Mouse (Mus musculus): Measurements from ENCODE around the gene Cd47. TPM values are rescaled to one million over a fixed set of nuclear protein-coding genes. Genes with fewer than 3 reads are reported as not detected.
A peak's percentile ranks its signal among the peaks of the same experiment; 100 is the strongest.

Cd47 gene
- polyA plus RNA-seq, 1 experiment from 2014 or later: 63.3 TPM

- no peak overlapping the region for H3K4me3 ChIP-seq
- no peak overlapping the region for H3K4me2 ChIP-seq
- H3K4me1 ChIP-seq (replicated peaks): 0 out of 2 replicates have a peak, but pooled peaks cover 9% of the 10 kb centered on the region
- 85% methylated on average over 9 of the region's 9 CpGs for WGBS
- H3K9ac ChIP-seq: no peak overlapping the region
- H3K27me3 ChIP-seq (replicated peaks): no peaks in the 10 kb centered on the region
- no peaks in the 10 kb centered on the region for H3K36me3 ChIP-seq
- ATAC-seq (ENCODE audit: insufficient number of reproducible peaks, low FRiP score): no peak
- no peak overlapping the region for H3K27ac ChIP-seq (ENCODE audit: poor library complexity, severe bottlenecking)
- no peaks in the 10 kb centered on the region for H3K9me3 ChIP-seq (replicated peaks)
Observed at GRCm38 (mm10) chr16:49877243-49877642, 76.9 kb downstream of the Cd47 start.

- no peak overlapping the region for H3K9ac ChIP-seq
- 79% methylated on average over 2 of the region's 2 CpGs for WGBS
Observed at GRCm38 (mm10) chr16:49878051-49878450, 77.7 kb downstream of the Cd47 start.

GRCm38 (mm10) chr16:49886403-49887066 lies 86.2 kb downstream of the Cd47 start:
- no peak for ATAC-seq (ENCODE audit: insufficient number of reproducible peaks, low FRiP score)
- Histone ChIP-seq H3K27me3 (replicated peaks) (no peaks in the 10 kb centered on the region), H3K36me3 (peaks cover 10% of the 10 kb centered on the region), H3K27ac (ENCODE audit: poor library complexity, severe bottlenecking) (no peak overlapping the region), H3K9ac (no peak overlapping the region), H3K4me3 (no peak overlapping the region), H3K4me2 (no peak overlapping the region), H3K9me3 (replicated peaks) (no peaks in the 10 kb centered on the region), H3K4me1 (replicated peaks) (peaks cover 15% of the 10 kb centered on the region)
- 92% methylated on average over 9 of the region's 9 CpGs for WGBS

More at GRCm38 (mm10) chr16:49878051-49878450, 77.7 kb downstream of the Cd47 start:
- H3K4me1 ChIP-seq (replicated peaks): 0 out of 2 replicates have a peak, but pooled peaks cover 9% of the 10 kb centered on the region
- no peaks in the 10 kb centered on the region for H3K36me3 ChIP-seq
- H3K9me3 ChIP-seq (replicated peaks): no peaks in the 10 kb centered on the region
- no peak overlapping the region for H3K27ac ChIP-seq (ENCODE audit: poor library complexity, severe bottlenecking)
- H3K27me3 ChIP-seq (replicated peaks): no peaks in the 10 kb centered on the region
- ATAC-seq (ENCODE audit: insufficient number of reproducible peaks, low FRiP score): no peak
- H3K4me2 ChIP-seq: no peak overlapping the region
- H3K4me3 ChIP-seq: no peak overlapping the region

- WGBS: 63% methylated on average over 3 of the region's 3 CpGs
- H3K9me3 ChIP-seq (replicated peaks): no peaks in the 10 kb centered on the region; the same call in 1 of the 2 replicates
- ATAC-seq (ENCODE audit: insufficient number of reproducible peaks, low FRiP score): no peak
Observed at GRCm38 (mm10) chr16:49887290-49887689, 87.0 kb downstream of the Cd47 start.

GRCm38 (mm10) chr16:49887811-49888564 lies 87.7 kb downstream of the Cd47 start:
- no peak overlapping the region for H3K27ac ChIP-seq (ENCODE audit: poor library complexity, severe bottlenecking)
- H3K36me3 ChIP-seq: peaks cover 17% of the 10 kb centered on the region
- H3K9me3 ChIP-seq (replicated peaks): no peaks in the 10 kb centered on the region; the same call in 1 of the 2 replicates
- WGBS: 36% methylated on average over 9 of the region's 9 CpGs
- peak overlapping the region; percentile 25; the same call in 1 of the 2 replicates for H3K4me2 ChIP-seq
- peak; percentile 29; the same call in 1 of the 2 replicates for ATAC-seq (ENCODE audit: insufficient number of reproducible peaks, low FRiP score)
- no peaks in the 10 kb centered on the region for H3K27me3 ChIP-seq (replicated peaks)
- no peak overlapping the region for H3K9ac ChIP-seq
- H3K4me3 ChIP-seq: no peak overlapping the region
- peaks cover 15% of the 10 kb centered on the region for H3K4me1 ChIP-seq (replicated peaks)

More at GRCm38 (mm10) chr16:49887290-49887689, 87.0 kb downstream of the Cd47 start:
- no peak overlapping the region for H3K27ac ChIP-seq (ENCODE audit: poor library complexity, severe bottlenecking)
- H3K4me2 ChIP-seq: no peak overlapping the region
- no peaks in the 10 kb centered on the region for H3K27me3 ChIP-seq (replicated peaks)
- peaks cover 15% of the 10 kb centered on the region for H3K4me1 ChIP-seq (replicated peaks)
- no peak overlapping the region for H3K4me3 ChIP-seq
- peaks cover 15% of the 10 kb centered on the region for H3K36me3 ChIP-seq
- no peak overlapping the region for H3K9ac ChIP-seq

- Histone ChIP-seq H3K9ac (no peak overlapping the region), H3K9me3 (replicated peaks) (no peaks in the 10 kb centered on the region; the same call in 1 of the 2 replicates), H3K36me3 (peaks cover 17% of the 10 kb centered on the region), H3K4me3 (no peak overlapping the region), H3K27ac (ENCODE audit: poor library complexity, severe bottlenecking) (no peak overlapping the region), H3K4me1 (replicated peaks) (peaks cover 16% of the 10 kb centered on the region), H3K27me3 (replicated peaks) (no peaks in the 10 kb centered on the region), H3K4me2 (no peak overlapping the region)
- 92% methylated on average over 2 of the region's 2 CpGs for WGBS
- ATAC-seq (ENCODE audit: insufficient number of reproducible peaks, low FRiP score): no peak
Observed at GRCm38 (mm10) chr16:49889031-49889655, 88.8 kb downstream of the Cd47 start.

- peaks cover 7% of the 10 kb centered on the region for H3K36me3 ChIP-seq
- no peak overlapping the region for H3K4me2 ChIP-seq
- H3K27ac ChIP-seq (ENCODE audit: poor library complexity, severe bottlenecking): no peak overlapping the region
- no peak overlapping the region for H3K9ac ChIP-seq
- H3K4me3 ChIP-seq: no peak overlapping the region
- WGBS: 96% methylated on average over 3 of the region's 3 CpGs
- no peak for ATAC-seq (ENCODE audit: insufficient number of reproducible peaks, low FRiP score)
- H3K27me3 ChIP-seq (replicated peaks): no peaks in the 10 kb centered on the region
- peaks cover 27% of the 10 kb centered on the region for H3K4me1 ChIP-seq (replicated peaks)
- no peaks in the 10 kb centered on the region; the same call in 1 of the 2 replicates for H3K9me3 ChIP-seq (replicated peaks)
Observed at GRCm38 (mm10) chr16:49892252-49892651, 91.9 kb downstream of the Cd47 start.

GRCm38 (mm10) chr16:49892945-49893344 lies 92.6 kb downstream of the Cd47 start:
- H3K9ac ChIP-seq: no peak overlapping the region
- no peaks in the 10 kb centered on the region for H3K27me3 ChIP-seq (replicated peaks)
- ATAC-seq (ENCODE audit: insufficient number of reproducible peaks, low FRiP score): no peak
- no peak overlapping the region for H3K4me2 ChIP-seq
- H3K4me1 ChIP-seq (replicated peaks): peaks cover 22% of the 10 kb centered on the region
- no peaks in the 10 kb centered on the region; the same call in 1 of the 2 replicates for H3K9me3 ChIP-seq (replicated peaks)
- no peak overlapping the region for H3K4me3 ChIP-seq
- H3K36me3 ChIP-seq: peaks cover 7% of the 10 kb centered on the region
- WGBS: 67% methylated on average over 2 of the region's 2 CpGs
- H3K27ac ChIP-seq (ENCODE audit: poor library complexity, severe bottlenecking): no peak overlapping the region

- Histone ChIP-seq H3K9me3 (replicated peaks) (no peaks in the 10 kb centered on the region; the same call in 1 of the 2 replicates), H3K36me3 (peaks cover 7% of the 10 kb centered on the region), H3K4me2 (no peak overlapping the region), H3K4me3 (no peak overlapping the region), H3K27ac (ENCODE audit: poor library complexity, severe bottlenecking) (no peak overlapping the region), H3K4me1 (replicated peaks) (peaks cover 21% of the 10 kb centered on the region), H3K27me3 (replicated peaks) (no peaks in the 10 kb centered on the region), H3K9ac (no peak overlapping the region)
- peak; percentile 57; the same call in 1 of the 2 replicates for ATAC-seq (ENCODE audit: insufficient number of reproducible peaks, low FRiP score)
- WGBS: 19% methylated on average over 4 of the region's 4 CpGs
Observed at GRCm38 (mm10) chr16:49894624-49895023, 94.3 kb downstream of the Cd47 start.

GRCm38 (mm10) chr16:49896132-49896531 lies 95.8 kb downstream of the Cd47 start:
- peaks cover 7% of the 10 kb centered on the region for H3K36me3 ChIP-seq
- H3K9me3 ChIP-seq (replicated peaks): no peaks in the 10 kb centered on the region; the same call in 1 of the 2 replicates
- ATAC-seq (ENCODE audit: insufficient number of reproducible peaks, low FRiP score): no peak
- H3K27ac ChIP-seq (ENCODE audit: poor library complexity, severe bottlenecking): no peak overlapping the region
- peaks cover 21% of the 10 kb centered on the region for H3K4me1 ChIP-seq (replicated peaks)
- H3K27me3 ChIP-seq (replicated peaks): no peaks in the 10 kb centered on the region
- H3K4me2 ChIP-seq: 0 out of 2 replicates have a peak overlapping the region, but pooled peaks have one; percentile 5
- H3K4me3 ChIP-seq: no peak overlapping the region
- no peak overlapping the region for H3K9ac ChIP-seq
- 45% methylated on average over 8 of the region's 8 CpGs for WGBS

GRCm38 (mm10) chr16:49901395-49901794 lies 101.1 kb downstream of the Cd47 start:
- ATAC-seq (ENCODE audit: insufficient number of reproducible peaks, low FRiP score): no peak
- no peaks in the 10 kb centered on the region for H3K27me3 ChIP-seq (replicated peaks)
- peaks cover 28% of the 10 kb centered on the region for H3K4me1 ChIP-seq (replicated peaks)
- H3K4me3 ChIP-seq: no peak overlapping the region
- no peak overlapping the region for H3K27ac ChIP-seq (ENCODE audit: poor library complexity, severe bottlenecking)
- H3K4me2 ChIP-seq: no peak overlapping the region
- no peaks in the 10 kb centered on the region for H3K9me3 ChIP-seq (replicated peaks)
- peaks cover 11% of the 10 kb centered on the region; the same call in 1 of the 2 replicates for H3K36me3 ChIP-seq
- no peak overlapping the region for H3K9ac ChIP-seq

Data from heart, embryonic 12.5 days (tissue).